Comparison of ENCODE assay signal across 8 mouse cellular contexts in the genomic region with DNA sequence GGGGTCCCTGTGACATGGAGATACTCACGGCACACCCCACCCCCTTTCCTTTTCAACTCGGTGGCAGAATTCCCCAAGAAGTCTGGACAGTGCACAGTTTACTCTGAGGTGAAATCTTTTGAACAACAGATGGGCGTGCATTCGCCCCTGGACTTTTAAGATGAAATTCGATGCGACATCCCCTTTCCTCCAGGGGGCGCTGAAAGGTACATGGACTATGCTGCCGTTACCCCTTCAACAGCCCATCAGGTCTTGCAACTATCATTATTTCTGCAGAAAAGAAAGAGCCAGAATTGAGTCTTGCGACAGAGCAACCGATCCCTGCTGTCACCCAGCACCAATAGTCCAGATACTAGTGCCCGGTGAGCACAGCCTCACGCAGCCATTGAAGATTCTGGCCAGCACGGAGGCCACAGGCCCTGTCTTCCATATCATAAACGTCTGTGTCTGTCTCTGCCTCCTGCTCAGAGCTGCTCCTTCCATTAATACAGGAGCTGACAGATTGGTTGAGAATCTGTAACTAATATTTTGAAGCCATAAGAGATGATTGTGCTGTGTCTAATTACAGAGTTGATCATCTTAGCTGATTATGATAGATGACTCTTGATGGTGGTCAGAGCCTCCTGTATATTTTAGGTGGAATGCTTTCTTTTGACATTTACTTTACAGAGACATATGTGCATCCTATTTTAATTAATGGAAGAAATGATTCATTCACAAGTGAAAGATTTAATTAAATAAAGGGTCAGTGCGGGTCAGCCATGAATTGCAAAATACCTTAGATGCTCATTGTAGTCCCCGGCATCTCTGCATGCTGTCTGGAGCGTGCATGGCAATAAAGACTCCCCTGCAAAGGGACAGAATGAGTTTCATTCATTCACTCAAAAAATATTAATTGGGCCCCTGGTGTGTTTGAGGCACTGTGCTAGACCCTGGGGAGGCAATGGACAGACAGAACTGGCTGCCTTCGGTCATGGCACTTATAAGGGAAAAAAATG.
DNase-seq lines count a peak whose midpoint lies in the region; ATAC-seq and TF ChIP-seq lines count a peak whose summit lies in the region.

No protein-coding gene starts in this region.

- H3K9ac ChIP-seq in kidney, embryonic 16.5 days (replicated peaks; ENCODE audit: low read length): no peak overlapping the region
- H3K9ac ChIP-seq in forebrain, embryonic 14.5 days (ENCODE audit: low read length): no peak overlapping the region
- H3K9ac ChIP-seq in liver, postnatal 0 days (replicated peaks): no peak overlapping the region

- WGBS in kidney, embryonic 16.5 days: 67% methylated on average over 18 of the region's 18 CpGs
- 46% methylated on average over 18 of the region's 18 CpGs for WGBS in forebrain, embryonic 14.5 days
- WGBS in liver, postnatal 0 days (ENCODE audit: insufficient replicate concordance): 63% methylated on average over 18 of the region's 18 CpGs

- no peaks in the 10 kb centered on the region for H3K9me3 ChIP-seq in kidney, embryonic 16.5 days (ENCODE audit: low read length)
- H3K9me3 ChIP-seq in forebrain, embryonic 14.5 days (replicated peaks; ENCODE audit: control insufficient read depth, low read length): no peaks in the 10 kb centered on the region
- H3K9me3 ChIP-seq in liver, postnatal 0 days (ENCODE audit: low read length): no peaks in the 10 kb centered on the region

- H3K36me3 ChIP-seq in kidney, embryonic 16.5 days (ENCODE audit: insufficient read depth, low read length): no peaks in the 10 kb centered on the region
- no peaks in the 10 kb centered on the region for H3K36me3 ChIP-seq in forebrain, embryonic 14.5 days (ENCODE audit: control insufficient read depth, insufficient read depth, low read length)
- no peaks in the 10 kb centered on the region for H3K36me3 ChIP-seq in liver, postnatal 0 days (replicated peaks; ENCODE audit: insufficient read depth, low read length)

- no peak for TF ChIP-seq POLR2A in bone marrow macrophage, adult 2 months (IDR thresholded peaks at IDR 0.05; ENCODE audit: borderline replicate concordance, low read depth, low read length)

- TF ChIP-seq EP300 in liver, postnatal 0 days (IDR thresholded peaks at IDR 0.05; ENCODE audit: low read depth): no peak

- peak; percentile 42 for DNase-seq in kidney, adult 18-20 months
- peak; percentile 50 for DNase-seq in ES-CJ7 (ENCODE audit: low read depth, low spot score)
- DNase-seq in forebrain, embryonic 14.5 days (ENCODE audit: low spot score): peak; percentile 55
- peak; percentile 30 for DNase-seq in liver, postnatal 0 days
- DNase-seq in spleen, postnatal 36 days (ENCODE audit: low spot score in 2 of 2): peak; percentile 11 to 12
- no peak for DNase-seq in urinary bladder, adult 18-20 months (ENCODE audit: low spot score in 2 of 2)

- no peak overlapping the region for H3K27ac ChIP-seq in kidney, embryonic 16.5 days (ENCODE audit: low read length)
- H3K27ac ChIP-seq in bone marrow macrophage, adult 2 months (ENCODE audit: insufficient read depth, low read depth, low read length): no peak overlapping the region
- no peak overlapping the region for H3K27ac ChIP-seq in forebrain, embryonic 14.5 days (ENCODE audit: low read depth, low read length)
- H3K27ac ChIP-seq in liver, postnatal 0 days (ENCODE audit: low read depth): no peak overlapping the region

- H3K4me1 ChIP-seq in kidney, embryonic 16.5 days (ENCODE audit: insufficient read depth, low read length): no peaks in the 10 kb centered on the region
- no peaks in the 10 kb centered on the region for H3K4me1 ChIP-seq in bone marrow macrophage, adult 2 months (ENCODE audit: control insufficient read depth, insufficient read depth, low read length)
- no peaks in the 10 kb centered on the region for H3K4me1 ChIP-seq in forebrain, embryonic 14.5 days (ENCODE audit: control insufficient read depth, insufficient read depth, low read length)
- 0 out of 2 replicates have a peak, but pooled peaks cover 3% of the 10 kb centered on the region for H3K4me1 ChIP-seq in liver, postnatal 0 days (ENCODE audit: insufficient read depth)

- H3K4me3 ChIP-seq in kidney, embryonic 16.5 days (ENCODE audit: low read length): no peak overlapping the region
- H3K4me3 ChIP-seq in bone marrow macrophage, adult 2 months (ENCODE audit: insufficient read depth, low read length): no peak overlapping the region
- H3K4me3 ChIP-seq in forebrain, embryonic 14.5 days (ENCODE audit: low read depth, low read length): no peak overlapping the region
- H3K4me3 ChIP-seq in liver, postnatal 0 days (ENCODE audit: low read depth, low read length): no peak overlapping the region

- no peak for ATAC-seq in kidney, embryonic 16.5 days (ENCODE audit: low FRiP score, low TSS enrichment)
- ATAC-seq in forebrain, embryonic 14.5 days: no peak; the same call in 1 of the 2 replicates
- no peak for ATAC-seq in liver, postnatal 0 days

- peak; percentile 18; the same call in 1 of the 2 replicates for TF ChIP-seq CTCF in bone marrow macrophage, adult 2 months (IDR thresholded peaks at IDR 0.05; ENCODE audit: low read depth, low read length)
- peak; percentile 51 for TF ChIP-seq CTCF in liver, postnatal 0 days (IDR thresholded peaks at IDR 0.05; ENCODE audit: low read depth)

- H3K4me2 ChIP-seq in kidney, embryonic 16.5 days (replicated peaks; ENCODE audit: low read depth, low read length): no peak overlapping the region
- no peak overlapping the region for H3K4me2 ChIP-seq in forebrain, embryonic 14.5 days (ENCODE audit: low read length)
- no peak overlapping the region for H3K4me2 ChIP-seq in liver, postnatal 0 days (ENCODE audit: low read depth, low read length)

- H3K27me3 ChIP-seq in kidney, embryonic 16.5 days (ENCODE audit: insufficient read depth, low read length): no peaks in the 10 kb centered on the region
- no peaks in the 10 kb centered on the region for H3K27me3 ChIP-seq in forebrain, embryonic 14.5 days (replicated peaks; ENCODE audit: control insufficient read depth, insufficient read depth, low read length)
- no peaks in the 10 kb centered on the region for H3K27me3 ChIP-seq in liver, postnatal 0 days (ENCODE audit: insufficient read depth, low read length)

Comparison
In these comparisons a context has a peak if more than half of its experiments do, and no peak if none do; other contexts are left out.
1. DNase-seq: peak in kidney, adult 18-20 months (single experiment), ES-CJ7 (single experiment), forebrain, embryonic 14.5 days (single experiment), liver, postnatal 0 days (single experiment) and spleen, postnatal 36 days (2 of 2); none in urinary bladder, adult 18-20 months (0 of 2).